7 mouse cellular contexts compared by ENCODE assay signal in genomic region chr11:119249011-119249410, GRCm38 (mm10). TPM values are rescaled to one million over a fixed set of nuclear protein-coding genes. Genes with fewer than 3 reads are reported as not detected.
A peak's percentile ranks its signal among the peaks of the same experiment; 100 is the strongest.
DNase-seq lines count a peak whose midpoint lies in the region; ATAC-seq lines count a peak whose summit lies in the region.

No protein-coding gene starts in this region.

- H3K4me3 ChIP-seq in forebrain, embryonic 13.5 days, result no peak overlapping the region
- no peak overlapping the region for H3K4me3 ChIP-seq in liver, embryonic 11.5 days (ENCODE audit: low read depth, low read length)
- no peak overlapping the region for H3K4me3 ChIP-seq in neural tube, embryonic 13.5 days

- H3K4me1 ChIP-seq in forebrain, embryonic 13.5 days, result peaks cover 19% of the 10 kb centered on the region
- peaks cover 14% of the 10 kb centered on the region for H3K4me1 ChIP-seq in liver, embryonic 11.5 days (replicated peaks; ENCODE audit: control insufficient read depth, insufficient read depth, low read length)
- peaks cover 28% of the 10 kb centered on the region for H3K4me1 ChIP-seq in neural tube, embryonic 13.5 days (replicated peaks)

- no peak overlapping the region for H3K4me2 ChIP-seq in forebrain, embryonic 13.5 days
- H3K4me2 ChIP-seq in liver, embryonic 11.5 days, result no peak overlapping the region
- no peak overlapping the region for H3K4me2 ChIP-seq in neural tube, embryonic 13.5 days

- H3K27ac ChIP-seq in forebrain, embryonic 13.5 days, result no peak overlapping the region
- H3K27ac ChIP-seq in liver, embryonic 11.5 days (ENCODE audit: low read depth, low read length), result no peak overlapping the region
- no peak overlapping the region for H3K27ac ChIP-seq in neural tube, embryonic 13.5 days (replicated peaks)

- H3K9ac ChIP-seq in forebrain, embryonic 13.5 days, result no peak overlapping the region
- H3K9ac ChIP-seq in liver, embryonic 11.5 days (ENCODE audit: low read depth, low read length), result no peak overlapping the region
- H3K9ac ChIP-seq in neural tube, embryonic 13.5 days, result no peak overlapping the region

- WGBS in forebrain, embryonic 13.5 days, result 29% methylated on average over 6 of the region's 6 CpGs
- 26% methylated on average over 6 of the region's 6 CpGs for WGBS in liver, embryonic 11.5 days
- WGBS in neural tube, embryonic 13.5 days, result 39% methylated on average over 6 of the region's 6 CpGs

- peaks cover 16% of the 10 kb centered on the region for H3K36me3 ChIP-seq in forebrain, embryonic 13.5 days (ENCODE audit: poor library complexity, severe bottlenecking)
- no peaks in the 10 kb centered on the region for H3K36me3 ChIP-seq in liver, embryonic 11.5 days (ENCODE audit: control insufficient read depth, insufficient read depth, low read length)
- H3K36me3 ChIP-seq in neural tube, embryonic 13.5 days, result 0 out of 2 replicates have a peak, but pooled peaks cover 3% of the 10 kb centered on the region

- peak; percentile 64 for DNase-seq in urinary bladder, postnatal 25 days (ENCODE audit: low spot score)
- DNase-seq in urinary bladder, adult 2 months (ENCODE audit: low spot score), result no peak
- peak; percentile 43 for DNase-seq in c-Kit-negative CD71-positive TER-119-positive erythroid progenitor cells, embryonic 14.5 days (ENCODE audit: low read depth, low spot score)
- peak; percentile 82 for DNase-seq in induced T-regulatory cell, adult 2 months (ENCODE audit: low read depth)
- no peak for DNase-seq in liver, embryonic 11.5 days (ENCODE audit: low spot score)

- ATAC-seq in forebrain, embryonic 13.5 days, result 0 out of 2 replicates have a peak, but pooled peaks have one; percentile 48
- ATAC-seq in liver, embryonic 11.5 days (replicated peaks; ENCODE audit: low FRiP score), result 0 out of 2 replicates have a peak, but pooled peaks have one; percentile 29
- ATAC-seq in neural tube, embryonic 13.5 days (ENCODE audit: low read depth), result peak; percentile 54

- no peaks in the 10 kb centered on the region for H3K27me3 ChIP-seq in forebrain, embryonic 13.5 days
- H3K27me3 ChIP-seq in liver, embryonic 11.5 days (replicated peaks; ENCODE audit: control insufficient read depth, insufficient read depth, low read length), result peaks cover 5% of the 10 kb centered on the region; the same call in 1 of the 2 replicates
- no peaks in the 10 kb centered on the region for H3K27me3 ChIP-seq in neural tube, embryonic 13.5 days

- no peaks in the 10 kb centered on the region for H3K9me3 ChIP-seq in forebrain, embryonic 13.5 days (replicated peaks)
- no peaks in the 10 kb centered on the region for H3K9me3 ChIP-seq in liver, embryonic 11.5 days (ENCODE audit: control insufficient read depth, low read length)
- H3K9me3 ChIP-seq in neural tube, embryonic 13.5 days, result no peaks in the 10 kb centered on the region

RNA-seq across cellular contexts. Expression of gene Gaa, which starts 18.7 kb away (rescaled TPM):
- polyA plus RNA-seq in urinary bladder, adult 2 months (2012; rRNA removed), result 95.0 and 113 TPM in 2 replicates
- polyA plus RNA-seq in forebrain, embryonic 13.5 days (2015; fragmentation: Nextera tagmentation; extraction: Ambion mirVana), result 26.8 and 33.6 TPM in 2 replicates
- 40.5 and 42.5 TPM in 2 replicates for polyA plus RNA-seq in liver, embryonic 11.5 days (2014; fragmentation: Nextera tagmentation; extraction: Ambion mirVana)
- 58.0 and 62.5 TPM in 2 replicates for polyA plus RNA-seq in neural tube, embryonic 13.5 days (2015; fragmentation: Nextera tagmentation; extraction: Ambion mirVana)

RNA-seq across cellular contexts. Expression of gene Ccdc40, which starts 20.6 kb away (rescaled TPM):
- polyA plus RNA-seq in urinary bladder, adult 2 months (2012; rRNA removed), result 0.66 and 0.77 TPM in 2 replicates
- polyA plus RNA-seq in forebrain, embryonic 13.5 days (2015; fragmentation: Nextera tagmentation; extraction: Ambion mirVana), result 14.3 and 17.2 TPM in 2 replicates
- polyA plus RNA-seq in liver, embryonic 11.5 days (2014; fragmentation: Nextera tagmentation; extraction: Ambion mirVana), result 4.1 and 5.4 TPM in 2 replicates
- polyA plus RNA-seq in neural tube, embryonic 13.5 days (2015; fragmentation: Nextera tagmentation; extraction: Ambion mirVana), result 15.7 and 15.8 TPM in 2 replicates

RNA-seq across cellular contexts. Expression of gene Tbc1d16, which starts 20.7 kb away (rescaled TPM):
- polyA plus RNA-seq in urinary bladder, adult 2 months (2012; rRNA removed), result 15.8 and 20.8 TPM in 2 replicates
- polyA plus RNA-seq in forebrain, embryonic 13.5 days (2015; fragmentation: Nextera tagmentation; extraction: Ambion mirVana), result 45.3 and 46.0 TPM in 2 replicates
- polyA plus RNA-seq in liver, embryonic 11.5 days (2014; fragmentation: Nextera tagmentation; extraction: Ambion mirVana), result 3.4 and 3.6 TPM in 2 replicates
- 49.0 and 50.8 TPM in 2 replicates for polyA plus RNA-seq in neural tube, embryonic 13.5 days (2015; fragmentation: Nextera tagmentation; extraction: Ambion mirVana)

RNA-seq across cellular contexts. Expression of gene Eif4a3, which starts 50.9 kb away (rescaled TPM):
- 106 and 121 TPM in 2 replicates for polyA plus RNA-seq in urinary bladder, adult 2 months (2012; rRNA removed)
- polyA plus RNA-seq in forebrain, embryonic 13.5 days (2015; fragmentation: Nextera tagmentation; extraction: Ambion mirVana), result 366 and 398 TPM in 2 replicates
- 403 and 404 TPM in 2 replicates for polyA plus RNA-seq in liver, embryonic 11.5 days (2014; fragmentation: Nextera tagmentation; extraction: Ambion mirVana)
- 260 and 263 TPM in 2 replicates for polyA plus RNA-seq in neural tube, embryonic 13.5 days (2015; fragmentation: Nextera tagmentation; extraction: Ambion mirVana)

RNA-seq across cellular contexts. Expression of gene Card14, which starts 58.6 kb away (rescaled TPM):
- 4.7 and 5.0 TPM in 2 replicates for polyA plus RNA-seq in urinary bladder, adult 2 months (2012; rRNA removed)
- not detected in 2 replicates for polyA plus RNA-seq in forebrain, embryonic 13.5 days (2015; fragmentation: Nextera tagmentation; extraction: Ambion mirVana)
- polyA plus RNA-seq in liver, embryonic 11.5 days (2014; fragmentation: Nextera tagmentation; extraction: Ambion mirVana), result 0.32 and 0.37 TPM in 2 replicates
- polyA plus RNA-seq in neural tube, embryonic 13.5 days (2015; fragmentation: Nextera tagmentation; extraction: Ambion mirVana), result 0.17 and 0.23 TPM in 2 replicates

Comparison
In these comparisons a context has a peak if more than half of its experiments do, and no peak if none do; other contexts are left out.
1. DNase-seq: peak in urinary bladder, postnatal 25 days (single experiment), c-Kit-negative CD71-positive TER-119-positive erythroid progenitor cells, embryonic 14.5 days (single experiment) and induced T-regulatory cell, adult 2 months (single experiment); none in urinary bladder, adult 2 months (single experiment) and liver, embryonic 11.5 days (single experiment).
2. Peak in every context shown above with its lines, with median percentiles within 50 percentile points of each other: ATAC-seq.